Mouse (Mus musculus) lung, embryonic 14.5 days (tissue): ENCODE data around the gene Ccnd1. TPM values are rescaled to one million over a fixed set of nuclear protein-coding genes. Genes with fewer than 3 reads are reported as not detected.
"Not testable (repeated sequence)": the region's sequence is repeated elsewhere in the genome, so short reads cannot be mapped to it uniquely, and the experiment has no call there.

Experiments used
- ATAC-seq: fragments of 200-750 bp; cut with Nextera tagmentation; 2 replicates; pipeline ENCODE4 v1.8.0; 2017; ENCODE audit warnings: mild to moderate bottlenecking, moderate TSS enrichment, moderate library complexity; ENCODE audit not compliant: insufficient read depth
- DNase-seq: peaks from one replicate; pipeline ENCODE4 v3.0.0-alpha.2; 2015
- H3K27ac ChIP-seq: fragments of 300-500 bp; sonication (generic); 2 replicates; pipeline ENCODE4 v1.5.1; 2014; ENCODE audit warnings: low read depth, mild to moderate bottlenecking, moderate library complexity
- H3K27me3 ChIP-seq: fragments of 300-500 bp; sonication (generic); 2 replicates; pipeline ENCODE4 v1.6.1; 2014; ENCODE audit warnings: low read length, control low read depth; ENCODE audit not compliant: insufficient read depth
- H3K36me3 ChIP-seq: fragments of 300-500 bp; sonication (generic); 2 replicates; pipeline ENCODE4 v1.6.1; 2014; ENCODE audit warnings: control low read depth; ENCODE audit not compliant: insufficient read depth
- H3K4me1 ChIP-seq: fragments of 300-500 bp; sonication (generic); 2 replicates; pipeline ENCODE4 v1.6.1; 2014; ENCODE audit warnings: antibody characterized with exemption, control low read depth; ENCODE audit not compliant: insufficient read depth
- H3K4me2 ChIP-seq: fragments of 300-500 bp; sonication (generic); 2 replicates; pipeline ENCODE4 v1.6.1; 2014; ENCODE audit warnings: mild to moderate bottlenecking
- H3K4me3 ChIP-seq: fragments of 300-500 bp; sonication (generic); 2 replicates; pipeline ENCODE4 v1.5.1; 2014; ENCODE audit warnings: low read depth, low read length
- H3K9ac ChIP-seq: fragments of 300-500 bp; sonication (generic); 2 replicates; pipeline ENCODE4 v1.6.1; 2014
- H3K9me3 ChIP-seq: fragments of 300-500 bp; sonication (generic); 2 replicates; pipeline ENCODE4 v1.6.1; 2016; ENCODE audit warnings: low read depth, low read length, control low read depth
- CTCF ChIP-seq: IDR thresholded peaks from 2 replicates; pipeline ENCODE4 v1.5.1; 2016; ENCODE audit warnings: antibody characterized with exemption, low read depth
- WGBS: fragments of 180-500 bp; shearing (Covaris S2); extraction: QIAGEN DNeasy Blood & Tissue Kit; methylation state at CpG from one replicate; pipeline ENCODE4 v1.1.7; 2014; 5-methylcytosine and 5-hydroxymethylcytosine counted together
- polyA plus RNA-seq: library from polyadenylated mRNA; unstranded; fragments of >200 nt; fragmentation: Nextera tagmentation; extraction: Ambion mirVana; gene quantifications from 2 replicates; pipeline ENCODE4 v1.2.1, GENCODE M21; 2014

Ccnd1 gene
- polyA plus RNA-seq, 1 experiment from 2014 or later = 154 TPM

DNA sequence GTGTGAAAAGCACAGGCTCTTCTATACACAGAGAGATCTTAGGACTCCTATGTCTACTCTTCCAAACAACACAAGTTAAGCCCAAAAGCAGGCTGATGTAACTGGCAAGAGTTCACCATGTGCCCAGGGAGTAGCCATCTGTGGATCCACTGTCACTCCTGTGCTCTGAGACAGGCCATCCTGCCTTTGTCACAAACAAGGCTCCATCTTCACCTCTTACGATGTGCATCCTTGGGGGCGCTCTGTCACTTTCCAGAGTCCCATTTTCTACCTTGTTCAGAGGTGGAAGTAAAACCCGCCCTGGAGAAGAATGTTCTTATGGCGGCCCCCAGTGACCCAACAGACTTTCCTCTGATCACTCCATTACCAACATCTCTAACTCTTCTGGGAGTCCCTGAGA lies 45.0 kb downstream of the Ccnd1 start:
- WGBS = 9% methylated on average over 4 of the region's 4 CpGs
- Histone ChIP-seq H3K27me3 (peaks cover 56% of the 10 kb centered on the region), H3K4me1 (peaks cover 4% of the 10 kb centered on the region; the same call in 1 of the 2 replicates), H3K9me3 (no peaks in the 10 kb centered on the region), H3K4me3 (no peak overlapping the region), H3K4me2 (no peak overlapping the region), H3K36me3 (no peaks in the 10 kb centered on the region), H3K27ac (no peak overlapping the region), H3K9ac (no peak overlapping the region)
- DNase-seq = no peak
- TF ChIP-seq CTCF = no peak
- ATAC-seq = no peak

DNA sequence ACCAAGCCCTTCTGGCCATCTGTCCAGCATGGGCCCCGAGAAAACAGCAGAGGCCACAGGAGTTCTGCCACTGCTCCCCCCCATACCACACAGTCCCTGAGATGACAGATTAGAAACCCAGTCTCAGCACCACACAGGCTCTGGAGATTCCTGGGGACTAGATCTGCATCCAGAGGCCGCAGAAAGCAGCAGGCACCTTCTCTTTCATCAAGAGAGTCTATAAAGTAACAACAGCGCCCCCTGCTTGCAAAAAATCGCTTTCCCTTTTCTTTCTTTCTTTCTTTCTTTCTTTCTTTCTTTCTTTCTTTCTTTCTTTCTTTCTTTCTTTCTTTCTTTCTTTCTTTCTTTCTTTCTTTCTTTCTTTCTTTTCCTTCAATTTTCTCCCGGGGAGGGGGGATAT lies 45.5 kb downstream of the Ccnd1 start:
- Histone ChIP-seq H3K27me3 (peaks cover 56% of the 10 kb centered on the region), H3K4me1 (peaks cover 4% of the 10 kb centered on the region; the same call in 1 of the 2 replicates), H3K36me3 (no peaks in the 10 kb centered on the region), H3K27ac (no peak overlapping the region), H3K4me3 (no peak overlapping the region), H3K4me2 (no peak overlapping the region), H3K9me3 (no peaks in the 10 kb centered on the region), H3K9ac (no peak overlapping the region)
- ATAC-seq = no peak
- TF ChIP-seq CTCF = peak; percentile 59
- peak; percentile 78 for DNase-seq
- 3% methylated on average over 5 of the region's 5 CpGs for WGBS

DNA sequence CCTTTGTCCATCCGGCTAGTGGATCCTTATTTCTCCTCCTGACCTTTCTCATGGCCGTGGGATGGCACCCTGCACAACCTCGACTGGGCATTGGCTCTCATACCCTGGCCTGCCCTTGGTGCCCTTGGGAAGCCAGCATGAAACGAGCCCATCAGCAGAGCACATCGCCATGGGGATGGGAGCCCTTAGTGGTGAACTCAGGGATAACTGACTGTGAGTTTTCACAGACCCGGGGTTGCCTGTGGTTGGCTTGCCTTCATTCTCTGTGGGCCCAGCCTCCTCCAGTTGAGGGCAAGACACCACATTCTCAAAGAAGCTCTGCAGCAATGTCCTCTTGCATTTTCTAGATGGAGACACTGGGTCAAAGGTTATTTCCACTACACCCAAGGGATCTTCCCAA lies 47.4 kb downstream of the Ccnd1 start:
- DNase-seq = no peak
- Histone ChIP-seq H3K27me3 (peaks cover 46% of the 10 kb centered on the region), H3K4me2 (no peak overlapping the region), H3K27ac (no peak overlapping the region), H3K4me3 (no peak overlapping the region), H3K36me3 (no peaks in the 10 kb centered on the region), H3K4me1 (peaks cover 4% of the 10 kb centered on the region; the same call in 1 of the 2 replicates), H3K9me3 (no peaks in the 10 kb centered on the region), H3K9ac (no peak overlapping the region)
- ATAC-seq = no peak
- WGBS = 48% methylated on average over 6 of the region's 6 CpGs
- peak; percentile 29 for TF ChIP-seq CTCF

DNA sequence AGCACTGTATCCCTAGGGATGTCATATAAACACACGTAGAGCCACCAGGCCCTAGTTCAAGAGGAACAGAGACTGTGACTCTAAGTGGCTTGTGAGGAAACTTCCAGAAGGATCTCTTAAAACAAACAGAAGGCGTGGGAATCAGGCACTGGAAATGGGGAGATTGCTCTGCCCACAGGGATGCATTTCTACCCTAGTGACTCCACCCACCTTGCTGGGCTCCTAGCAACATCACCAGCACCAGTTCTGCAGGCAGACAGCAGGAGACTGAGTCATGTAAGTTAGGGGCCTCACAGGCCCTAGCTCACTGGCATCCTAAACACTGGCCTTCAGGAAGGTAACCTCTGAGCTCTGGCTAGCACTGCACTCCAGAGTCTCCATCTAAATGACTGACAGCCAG lies 47.9 kb downstream of the Ccnd1 start:
- Histone ChIP-seq H3K4me2 (no peak overlapping the region), H3K4me1 (peaks cover 4% of the 10 kb centered on the region; the same call in 1 of the 2 replicates), H3K9me3 (no peaks in the 10 kb centered on the region), H3K27me3 (peaks cover 41% of the 10 kb centered on the region), H3K36me3 (no peaks in the 10 kb centered on the region), H3K9ac (no peak overlapping the region), H3K27ac (no peak overlapping the region), H3K4me3 (no peak overlapping the region)
- 66% methylated on average over 2 of the region's 2 CpGs for WGBS
- no peak for TF ChIP-seq CTCF
- DNase-seq (no peak), ATAC-seq (no peak)

DNA sequence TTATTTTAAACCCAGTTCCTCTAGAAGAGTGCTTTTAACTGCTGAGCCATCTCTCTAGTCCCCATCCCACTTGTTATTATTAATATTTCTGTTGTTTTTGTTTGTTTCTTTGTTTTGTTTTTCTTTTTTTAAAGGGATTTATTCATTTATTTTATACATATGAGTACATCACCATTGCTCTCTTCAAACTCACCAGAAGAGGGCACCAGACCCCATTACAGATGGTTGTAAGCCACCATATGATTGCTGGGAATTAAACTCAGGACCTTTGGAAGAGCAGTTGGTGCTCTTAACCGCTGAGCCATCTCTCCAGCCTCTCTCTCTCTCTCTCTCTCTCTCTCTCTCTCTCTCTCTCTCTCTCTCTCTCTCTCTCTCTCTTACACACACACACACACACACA lies 49.1 kb downstream of the Ccnd1 start:
- DNase-seq, H3K4me2 ChIP-seq, H3K9me3 ChIP-seq, H3K4me1 ChIP-seq, H3K9ac ChIP-seq, ATAC-seq, H3K4me3 ChIP-seq, H3K27ac ChIP-seq, H3K36me3 ChIP-seq: not testable (repeated sequence)
- peak; percentile 43; the same call in 1 of the 2 replicates for TF ChIP-seq CTCF
- WGBS = 87% methylated on average over 1 of the region's 1 CpGs
- peaks cover 29% of the 10 kb centered on the region for H3K27me3 ChIP-seq

DNA sequence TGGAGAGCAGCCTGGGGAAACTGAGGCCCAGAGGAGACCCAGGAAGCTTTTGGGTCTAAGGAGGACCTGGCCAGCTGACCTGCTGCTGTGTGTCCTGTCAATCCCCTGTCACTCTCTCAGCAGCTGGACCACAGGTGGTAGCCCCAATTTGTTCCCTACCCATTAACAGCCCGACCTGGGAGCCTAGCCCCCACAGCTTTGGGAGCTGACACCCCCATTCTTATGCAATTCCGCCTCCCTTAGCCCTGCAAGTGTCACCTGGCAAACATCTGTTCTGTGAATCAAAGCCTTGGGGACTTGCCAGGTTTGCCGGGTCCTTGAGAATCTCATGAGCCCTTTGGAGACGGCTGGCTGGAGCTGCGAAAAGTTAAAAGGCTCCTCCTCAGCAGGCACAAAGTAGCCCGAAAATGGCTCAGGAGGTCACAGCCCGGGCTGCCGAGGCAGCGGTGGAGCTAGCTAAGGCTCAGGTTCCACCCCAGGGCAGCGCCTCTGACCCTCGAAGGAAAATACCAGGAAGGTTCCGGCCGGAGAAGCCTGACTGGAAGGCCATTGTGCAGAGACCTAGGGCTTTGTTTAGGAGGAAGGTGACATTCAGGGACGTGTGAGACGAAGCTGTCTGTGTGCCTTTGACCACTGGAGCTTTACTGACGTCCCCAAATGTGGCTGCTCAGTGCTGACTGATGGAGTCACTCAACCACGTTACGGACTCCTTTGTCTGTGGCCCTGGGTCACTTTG lies 51.0 kb downstream of the Ccnd1 start:
- Histone ChIP-seq H3K9me3 (no peaks in the 10 kb centered on the region), H3K4me2 (no peak overlapping the region), H3K4me1 (no peaks in the 10 kb centered on the region), H3K27ac (no peak overlapping the region), H3K36me3 (no peaks in the 10 kb centered on the region), H3K27me3 (peaks cover 17% of the 10 kb centered on the region), H3K9ac (no peak overlapping the region), H3K4me3 (no peak overlapping the region)
- ATAC-seq (no peak), DNase-seq (peak; percentile 57)
- TF ChIP-seq CTCF = no peak
- 5% methylated on average over 18 of the region's 18 CpGs for WGBS

DNA sequence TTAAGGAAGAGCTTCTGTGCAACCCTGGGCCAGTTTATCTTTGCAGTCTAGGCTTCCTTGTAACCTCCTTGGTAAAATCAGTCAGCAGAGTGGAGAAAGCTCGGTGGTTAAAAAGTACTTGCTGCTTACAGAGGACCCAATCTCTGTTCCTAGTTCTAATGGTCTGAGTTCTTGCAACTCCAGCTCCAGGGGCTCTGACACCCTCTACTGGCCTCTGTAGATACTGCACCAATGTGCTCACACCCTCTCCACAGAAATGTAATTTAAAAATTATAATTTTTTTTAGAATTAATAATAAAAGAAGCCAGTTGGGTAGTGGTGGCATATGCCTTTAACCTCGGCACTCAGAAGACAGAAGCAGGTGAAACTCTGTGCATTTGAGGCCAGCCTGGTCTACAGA lies 52.1 kb downstream of the Ccnd1 start:
- no peak overlapping the region for H3K4me3 ChIP-seq
- ATAC-seq = no peak
- no peaks in the 10 kb centered on the region for H3K36me3 ChIP-seq
- no peak overlapping the region for H3K27ac ChIP-seq
- H3K9me3 ChIP-seq = no peaks in the 10 kb centered on the region
- peaks cover 17% of the 10 kb centered on the region for H3K27me3 ChIP-seq
- no peaks in the 10 kb centered on the region for H3K4me1 ChIP-seq
- H3K4me2 ChIP-seq = no peak overlapping the region
- WGBS = 84% methylated on average over 2 of the region's 2 CpGs
- 0 out of 2 replicates have a peak, but pooled peaks have one; percentile 11 for TF ChIP-seq CTCF
- no peak overlapping the region for H3K9ac ChIP-seq
- no peak for DNase-seq
